Mouse (Mus musculus) adrenal gland (tissue): ENCODE measurements around the gene Sept10.

ENCODE experiments used
- intact Hi-C: fragments of 180-260 bp; cut with DNase I; formaldehyde crosslinking; loops from one replicate; pipeline ENCODE4 v1.15.1; 2025

The Sept10 gene

DNA sequence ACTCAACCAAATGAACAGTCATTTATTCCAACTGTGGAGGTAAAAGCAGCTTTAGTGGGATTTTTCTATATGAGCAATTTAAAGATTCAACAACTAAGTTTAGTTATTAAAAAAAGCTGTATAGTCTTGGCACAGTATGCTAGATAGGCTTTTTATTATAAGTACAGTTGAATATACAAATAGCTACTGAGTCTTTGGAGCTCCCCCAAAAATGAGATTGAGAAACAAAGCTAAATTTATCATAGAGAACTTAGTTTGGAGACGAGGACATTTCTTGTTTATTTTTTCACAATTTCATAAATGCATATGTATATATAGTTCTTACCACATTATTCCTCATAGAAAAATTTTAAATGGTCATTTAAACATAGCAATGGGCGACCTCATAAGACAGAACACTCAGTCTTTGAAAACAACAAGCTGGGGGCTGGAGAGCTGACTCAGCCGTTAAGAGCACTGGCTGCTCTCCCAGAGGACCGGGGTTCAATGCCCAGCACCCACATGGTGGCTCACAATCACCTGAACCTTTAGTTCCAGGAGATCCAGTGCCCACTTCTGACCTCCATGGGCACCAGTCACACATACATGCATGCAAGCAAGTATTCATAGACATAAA lies 7.7 kb upstream of the Sept10 start:
- intact Hi-C loops = no loop called here

DNA sequence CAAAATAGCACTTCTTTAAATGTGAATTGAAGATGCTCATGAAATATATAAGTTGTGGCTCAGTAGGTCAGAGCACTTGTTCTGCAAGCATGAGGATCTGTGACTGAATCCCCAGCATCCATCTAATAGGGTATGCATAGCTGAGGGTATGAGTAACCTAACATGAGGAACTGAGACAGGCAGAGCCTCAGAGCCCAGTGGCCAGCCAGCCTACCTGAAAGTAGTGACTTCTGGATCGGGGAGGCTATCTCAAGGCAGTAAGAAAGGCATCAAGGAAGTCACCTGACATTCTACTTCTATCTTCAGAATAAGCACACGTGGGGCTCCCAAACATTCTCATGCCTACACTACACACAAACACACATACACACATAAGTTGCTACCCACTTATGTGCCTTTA lies 3.5 kb upstream of the Sept10 start:
- intact Hi-C loops = no loop called here

DNA sequence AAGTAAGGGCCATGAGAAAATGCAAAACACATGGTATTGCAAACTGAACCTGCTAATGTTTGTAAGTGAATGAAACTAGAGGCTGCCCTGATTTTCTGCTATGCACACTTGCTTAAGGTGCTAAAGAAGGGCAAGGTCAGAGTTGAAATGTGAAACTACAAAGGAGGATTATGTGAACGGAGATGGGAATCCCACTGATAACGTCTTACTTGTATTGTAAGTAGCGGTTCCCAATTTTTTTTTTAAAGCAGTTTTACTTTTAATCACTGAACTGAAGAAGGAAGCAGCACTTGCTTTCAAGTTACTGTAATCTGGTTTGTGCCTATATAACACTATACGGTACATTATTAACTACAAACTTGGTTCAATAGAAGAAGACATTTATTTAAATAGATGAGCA lies 2.2 kb upstream of the Sept10 start:
- intact Hi-C loops = loop anchor here (5.0 kb wide), 1 partner anchor 68 kb away; no protein-coding TSS in a partner anchor

DNA sequence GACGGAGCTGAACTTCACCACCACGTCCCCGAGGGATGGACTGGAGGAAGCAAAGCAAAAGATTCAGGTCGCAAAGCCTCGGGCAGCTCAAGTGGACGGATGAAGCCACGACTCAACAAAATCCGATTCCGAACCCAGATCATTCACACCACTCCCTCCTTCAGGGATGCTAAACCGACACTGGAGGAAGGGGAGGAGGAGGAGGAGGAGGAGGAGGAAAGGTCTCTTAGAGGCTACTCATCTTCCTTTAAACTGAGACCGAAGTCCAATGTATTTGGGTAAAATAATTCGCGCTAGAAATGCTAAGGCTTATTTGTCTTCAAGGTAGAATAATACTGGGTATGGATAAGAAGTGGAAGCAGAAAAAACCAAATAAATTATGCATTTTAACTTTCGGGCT lies 1.7 kb upstream of the Sept10 start:
- intact Hi-C loops = loop anchor here (5.0 kb wide), 1 partner anchor 69 kb away; no protein-coding TSS in a partner anchor

DNA sequence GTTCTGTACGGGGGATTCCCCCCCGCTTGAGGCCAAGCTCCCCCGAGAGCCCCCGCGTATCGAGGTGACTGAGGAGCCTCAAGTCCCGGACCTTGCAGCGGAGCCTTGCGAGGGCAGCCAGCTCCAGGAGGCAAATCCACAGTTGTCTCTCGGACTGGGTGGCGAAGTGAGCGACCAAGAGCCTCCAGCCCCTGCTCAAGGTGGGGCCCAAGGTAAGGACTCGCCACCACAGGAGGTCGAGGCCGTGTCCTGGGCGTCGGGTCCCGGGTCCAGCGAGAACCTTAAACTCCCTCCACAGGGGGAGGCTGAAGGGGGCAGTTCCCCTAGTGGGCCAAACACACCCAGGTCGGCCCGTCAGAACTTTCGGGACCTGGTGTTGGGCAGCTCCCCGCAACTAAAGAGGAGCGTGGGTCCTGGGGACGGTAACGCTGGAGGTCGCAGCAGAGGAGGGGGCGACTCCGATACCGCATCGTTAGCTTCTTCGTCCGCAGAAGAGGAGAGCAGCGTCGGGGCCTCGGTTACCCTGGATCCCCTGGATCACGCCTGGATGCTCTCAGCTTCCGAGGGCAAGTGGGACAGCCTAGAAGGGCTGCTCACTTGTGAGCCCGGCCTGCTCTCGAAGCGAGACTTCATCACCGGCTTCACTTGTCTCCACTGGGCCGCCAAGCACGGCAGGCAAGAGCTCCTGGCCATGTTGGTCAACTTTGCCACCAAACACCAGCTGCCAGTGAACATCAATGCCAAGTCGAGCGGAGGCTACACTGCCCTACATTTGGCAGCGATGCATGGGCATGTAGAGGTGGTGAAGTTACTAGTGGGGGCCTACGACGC lies 839 bp upstream of the Sept10 start:
- intact Hi-C loops = loop anchor here (5.0 kb wide), 1 partner anchor 70 kb away; no protein-coding TSS in a partner anchor

DNA sequence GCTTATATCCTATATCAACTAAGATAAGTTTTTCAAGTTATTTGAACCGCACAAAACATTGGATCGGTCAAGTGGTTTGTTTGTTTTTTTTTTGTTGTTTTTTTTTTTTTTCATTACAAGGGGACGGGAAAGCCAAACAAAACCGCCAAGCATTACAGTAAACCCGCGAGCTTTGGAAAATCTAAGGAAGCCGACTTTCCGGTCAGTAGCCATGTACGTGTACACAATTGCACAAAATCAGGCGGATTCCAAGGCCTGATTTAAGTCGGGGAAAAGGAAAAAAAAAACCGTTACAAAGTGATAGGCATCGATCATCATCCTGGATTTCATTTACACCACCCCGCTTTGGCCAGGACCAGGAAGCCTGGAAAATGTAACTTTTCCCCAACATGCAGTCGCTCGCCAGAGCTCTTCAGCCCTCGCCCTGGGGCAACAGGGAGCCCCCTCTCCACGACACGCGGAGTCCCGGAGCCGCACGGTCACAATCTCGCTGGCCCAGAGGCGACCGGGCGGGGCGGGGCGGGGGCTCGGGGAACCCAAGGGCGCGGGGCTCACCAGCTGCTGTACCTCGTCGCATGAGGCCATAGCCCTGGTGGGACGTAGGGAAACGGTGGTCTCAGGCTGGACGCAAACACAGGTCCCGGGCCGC lies 699 bp downstream of the Sept10 start:
- intact Hi-C loops = loop anchor here (5.0 kb wide), 1 partner anchor 71 kb away; no protein-coding TSS in a partner anchor

DNA sequence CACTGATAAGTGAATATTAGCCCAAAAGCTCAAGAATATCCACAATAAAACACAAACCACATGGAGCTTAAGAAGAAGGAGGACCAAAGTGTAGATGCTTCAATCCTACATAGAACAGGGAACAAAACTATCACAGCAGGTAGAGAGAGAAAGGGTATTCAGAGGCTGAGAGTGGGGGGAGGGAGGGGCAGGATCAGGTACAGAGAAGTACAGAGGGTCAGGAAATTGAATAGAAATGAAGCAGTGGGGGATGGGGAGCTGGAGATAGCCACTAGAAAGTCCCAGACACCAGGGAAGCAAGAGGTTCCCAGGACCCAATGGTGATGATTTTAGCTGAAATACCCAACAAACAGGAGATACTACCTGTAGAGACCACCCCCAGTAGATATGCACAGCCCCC lies 21.6 kb downstream of the Sept10 start:
- intact Hi-C loops = no loop called here

DNA sequence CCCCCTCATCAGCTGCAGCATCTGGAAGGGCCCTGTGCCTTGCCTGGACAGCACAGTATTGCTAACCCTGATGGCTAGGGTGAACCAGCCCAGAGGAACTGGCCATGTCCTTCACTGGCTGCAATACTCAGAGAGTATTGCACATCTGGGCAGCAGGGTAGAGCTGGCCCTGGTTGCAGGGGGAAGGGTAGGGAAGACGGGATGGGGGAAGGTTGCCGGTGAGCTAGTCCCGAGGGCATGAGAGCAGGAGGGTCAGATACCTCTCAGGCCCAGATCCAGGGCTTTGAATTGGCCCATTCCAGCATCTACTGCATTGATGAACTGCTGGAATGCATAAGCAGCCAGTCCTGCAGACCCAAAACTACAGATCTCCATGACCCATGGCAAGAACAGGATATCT lies 24.9 kb downstream of the Sept10 start:
- intact Hi-C loops = no loop called here

DNA sequence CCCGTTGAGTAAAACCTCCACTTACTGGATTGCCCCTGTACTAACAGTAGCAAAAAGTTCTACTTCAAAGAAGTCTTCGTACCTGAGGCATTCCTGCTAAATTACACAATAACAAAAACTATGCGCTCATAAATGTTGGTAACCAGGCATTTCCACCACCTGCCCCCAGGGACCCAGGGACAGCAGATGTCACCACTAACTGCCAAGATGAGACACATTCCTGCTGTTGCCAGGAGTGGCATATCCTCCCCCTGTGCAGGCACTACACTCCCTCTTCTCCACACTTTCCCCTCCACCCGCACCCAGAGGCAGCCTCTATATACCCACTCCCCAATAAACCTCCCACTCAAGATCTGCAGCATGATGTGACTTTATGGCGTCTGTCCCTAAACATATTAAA lies 26.8 kb downstream of the Sept10 start:
- intact Hi-C loops = no loop called here

DNA sequence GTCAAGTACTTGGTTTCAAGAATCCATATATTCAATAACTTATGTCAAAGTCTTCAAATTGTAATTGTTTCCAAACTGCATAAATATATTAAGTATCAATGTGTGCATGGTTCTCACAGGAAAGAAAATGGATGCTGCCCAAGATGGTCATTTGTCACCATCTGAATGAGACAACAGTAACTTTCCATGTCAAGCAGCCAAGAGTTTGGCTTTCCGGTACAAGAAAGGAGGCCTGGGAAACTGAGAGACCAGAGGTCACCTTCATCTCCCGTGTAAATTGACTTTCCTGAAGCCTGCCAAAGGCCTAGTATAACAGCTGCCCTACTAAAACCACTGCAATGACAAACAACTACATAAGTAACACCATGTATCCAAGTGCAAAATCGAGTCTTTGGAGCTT lies 39.3 kb downstream of the Sept10 start:
- intact Hi-C loops = no loop called here

DNA sequence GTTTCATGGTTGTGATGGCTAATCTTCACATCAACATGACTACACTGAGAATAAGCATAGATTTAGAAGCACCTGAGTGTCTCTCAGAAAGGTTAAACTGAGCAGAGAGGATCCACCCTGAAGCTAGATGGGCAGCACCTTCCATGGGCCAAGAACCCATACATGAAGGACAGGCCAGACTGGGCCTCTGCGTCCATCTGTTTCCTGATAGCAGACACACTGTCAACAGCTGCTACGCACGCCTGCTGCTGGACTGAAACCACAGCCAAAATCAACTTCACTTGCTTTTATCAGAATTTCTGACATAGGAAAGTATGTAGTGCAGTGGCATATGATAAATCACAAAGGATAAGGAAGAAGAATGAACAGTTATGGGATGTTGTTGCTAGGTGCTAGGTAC lies 42.0 kb downstream of the Sept10 start:
- intact Hi-C loops = no loop called here

DNA sequence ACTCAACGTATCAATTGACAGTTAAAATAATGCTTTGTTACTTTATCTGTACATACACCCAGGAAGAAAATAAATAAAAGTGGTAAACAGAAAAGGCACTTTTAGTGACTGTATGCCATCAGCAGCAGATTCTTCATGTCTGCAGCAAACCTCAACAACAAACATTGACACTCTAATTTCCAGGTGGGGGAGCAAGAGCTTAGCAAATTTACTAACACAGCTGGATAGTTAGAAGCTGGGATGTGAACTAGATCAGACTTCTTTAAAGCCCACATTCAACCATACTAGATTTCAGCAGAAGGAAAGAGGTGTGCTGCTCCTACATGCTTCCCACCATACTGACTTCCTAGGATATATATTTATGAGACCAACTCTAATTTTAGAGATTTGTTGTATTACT lies 49.1 kb downstream of the Sept10 start:
- intact Hi-C loops = no loop called here

DNA sequence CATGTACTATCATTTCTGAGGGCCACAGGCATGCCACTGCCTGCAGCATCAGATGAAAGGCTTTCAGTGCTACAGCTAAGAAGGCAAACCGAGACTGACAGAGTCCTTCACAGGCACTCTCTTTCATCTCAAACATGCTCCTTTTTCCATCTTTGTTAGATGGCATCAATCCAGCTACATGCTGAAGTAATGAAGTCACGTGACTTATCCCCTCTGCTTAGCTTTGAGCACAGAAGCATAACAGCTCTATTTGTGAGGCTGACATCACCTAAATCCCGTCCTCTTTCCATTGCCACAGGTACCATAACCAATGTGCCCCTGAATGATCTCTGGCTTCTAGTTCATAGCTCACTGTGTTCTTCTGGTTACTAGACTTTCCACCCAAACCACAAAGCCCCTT lies 50.6 kb downstream of the Sept10 start:
- intact Hi-C loops = no loop called here

DNA sequence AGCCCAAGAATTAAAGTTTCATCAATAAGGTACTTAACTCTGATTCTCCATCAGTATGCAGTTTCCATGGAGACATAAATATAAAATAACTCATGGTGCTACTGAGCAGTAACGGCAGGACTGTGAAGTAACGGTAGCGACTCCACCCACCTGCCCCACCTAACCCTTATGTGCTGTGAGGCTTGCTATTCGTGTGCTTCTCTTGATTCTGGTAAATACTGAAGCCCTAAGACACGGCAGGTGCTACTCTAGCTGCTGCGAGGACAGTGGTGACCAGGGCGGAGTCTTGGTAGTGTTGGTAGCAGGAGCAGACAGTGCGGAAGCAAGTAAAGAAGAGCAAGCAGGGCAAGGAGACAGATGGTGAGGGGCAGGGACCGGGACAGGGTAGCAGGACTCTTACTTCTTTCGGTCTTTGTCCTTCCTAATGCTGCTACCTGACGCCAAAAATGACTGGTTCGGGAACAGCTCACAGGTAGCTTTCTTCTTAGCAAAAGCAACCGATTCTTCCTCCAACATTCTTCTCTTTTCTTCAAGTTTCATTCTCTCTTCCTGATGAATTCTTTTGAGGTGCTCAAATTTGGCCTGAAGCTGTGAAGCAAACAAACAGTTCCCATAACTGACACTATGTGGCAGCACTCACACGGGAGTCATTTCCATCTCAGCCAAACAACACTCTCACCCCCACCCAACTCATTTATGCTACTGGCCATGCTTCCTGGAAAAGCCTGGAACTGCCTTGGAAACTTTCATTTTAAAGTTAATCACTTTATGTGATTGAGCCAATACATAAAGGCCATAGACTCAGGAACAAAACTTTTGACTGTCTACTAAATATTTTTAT lies 55.3 kb downstream of the Sept10 start:
- intact Hi-C loops = loop anchor here (2.0 to 10.0 kb wide), 2 partner anchors 126 to 188 kb away; no protein-coding TSS in a partner anchor

DNA sequence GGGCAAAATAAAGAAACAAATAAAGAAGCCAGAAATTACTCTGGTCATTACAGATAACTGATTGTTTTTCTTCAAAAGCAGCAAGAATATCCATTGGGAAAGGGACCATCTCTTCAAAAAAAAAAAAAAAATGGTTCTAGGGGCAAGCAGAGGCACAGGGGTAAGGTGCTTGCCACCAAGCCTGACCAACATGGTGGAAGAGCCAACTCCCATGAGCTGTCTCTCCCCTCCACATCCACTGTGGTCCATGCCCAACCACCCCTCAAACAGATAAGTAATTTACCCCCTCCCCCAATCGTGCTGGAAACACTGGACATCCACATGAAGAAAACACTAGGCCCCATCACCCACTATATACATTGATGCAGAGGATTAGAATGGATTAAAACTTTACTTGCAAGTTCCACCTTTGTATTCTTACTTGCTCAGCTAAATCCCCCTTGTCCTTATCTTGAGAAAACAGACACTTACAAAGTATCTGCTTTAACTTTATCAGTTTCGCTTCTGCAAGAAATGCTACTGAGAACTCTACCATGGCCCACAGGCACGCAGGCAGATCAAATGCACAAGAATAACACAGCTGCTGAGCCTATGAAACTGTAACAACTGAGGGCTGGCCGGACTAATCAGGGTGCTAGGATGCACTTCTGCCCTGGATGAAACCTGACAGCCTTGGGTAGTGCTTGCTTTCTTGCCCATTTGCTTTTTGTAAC lies 59.3 kb downstream of the Sept10 start:
- intact Hi-C loops = loop anchor here (10.0 kb wide), 1 partner anchor 192 kb away; no protein-coding TSS in a partner anchor

DNA sequence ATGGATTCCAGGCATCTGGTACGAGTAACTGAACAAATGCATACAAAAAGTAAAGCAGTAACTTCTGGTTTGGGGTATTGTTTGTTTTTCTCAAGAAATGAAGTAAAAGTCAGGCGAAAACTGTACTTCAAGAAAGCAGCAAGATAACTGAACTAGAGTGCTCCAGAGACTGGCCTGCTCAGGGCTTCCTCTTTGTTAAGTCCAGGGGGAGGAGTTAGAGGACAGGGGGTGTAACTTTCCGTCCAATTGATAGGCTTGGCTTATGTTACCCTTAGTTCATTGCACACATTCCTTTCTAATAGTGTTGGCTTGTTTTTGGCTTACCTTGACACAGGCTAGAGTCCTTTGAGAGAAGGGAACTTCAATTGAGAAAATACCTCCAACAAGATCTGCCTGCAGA lies 63.0 kb downstream of the Sept10 start:
- intact Hi-C loops = no loop called here

DNA sequence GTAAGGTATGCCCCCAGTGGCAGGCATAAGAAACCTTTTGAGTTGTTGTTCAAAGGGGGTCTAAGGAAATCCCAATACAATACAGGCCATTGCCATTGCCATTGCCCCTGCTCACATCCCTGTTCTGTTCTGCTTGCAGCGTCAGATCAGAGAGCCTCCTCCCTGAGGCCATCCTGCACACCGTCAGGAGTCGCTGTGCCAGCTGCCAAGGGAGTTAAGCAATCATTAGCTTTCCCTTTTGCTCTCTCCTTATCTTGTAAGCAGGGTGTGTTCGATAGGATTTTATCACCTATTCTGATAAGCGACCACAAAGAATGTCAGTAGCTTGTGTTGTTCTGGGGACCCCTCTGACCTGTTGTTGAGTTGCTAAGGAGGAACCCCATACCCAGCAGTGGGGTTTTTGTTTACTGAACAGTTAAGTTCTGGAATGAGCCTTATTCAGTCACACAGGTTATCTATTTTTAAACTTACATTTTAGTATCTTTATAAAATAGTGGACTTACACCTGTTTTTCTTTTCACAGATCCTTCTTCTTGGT lies 69.0 kb downstream of the Sept10 start:
- intact Hi-C loops = no loop called here

DNA sequence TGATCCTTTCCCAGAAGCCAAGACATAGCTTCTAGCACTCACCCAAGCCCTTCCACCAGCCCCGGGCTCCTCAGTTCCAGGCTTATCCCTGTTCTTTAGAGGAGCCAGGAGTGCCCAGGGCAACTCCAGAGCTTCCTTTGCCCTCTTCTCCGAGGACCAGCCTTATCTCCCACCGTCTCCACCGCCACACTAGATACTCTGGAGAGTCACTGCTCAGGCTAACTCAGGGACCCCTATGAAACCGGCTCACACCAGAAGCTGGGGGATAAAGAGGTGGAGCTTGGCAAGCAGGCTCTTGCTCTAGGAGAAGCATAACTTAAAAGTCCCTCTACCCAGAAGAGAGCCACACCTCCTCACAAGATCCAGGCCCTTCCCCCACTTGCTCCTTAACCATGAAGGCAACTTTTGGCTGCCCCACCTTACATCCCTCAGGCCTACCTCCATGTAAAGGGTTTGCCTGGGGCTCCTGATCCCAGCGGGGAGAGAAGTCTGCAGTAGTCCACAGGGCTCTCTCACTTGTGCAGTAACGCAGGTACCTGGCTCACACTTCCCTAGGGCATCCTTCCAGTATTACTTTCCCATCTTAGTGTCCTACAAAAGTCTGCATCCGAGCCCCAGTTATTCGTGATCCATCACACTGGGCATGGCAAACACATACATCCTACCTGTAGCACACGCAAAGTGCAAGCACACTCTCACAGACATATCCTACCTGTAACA lies 70.5 kb downstream of the Sept10 start:
- intact Hi-C loops = no loop called here

DNA sequence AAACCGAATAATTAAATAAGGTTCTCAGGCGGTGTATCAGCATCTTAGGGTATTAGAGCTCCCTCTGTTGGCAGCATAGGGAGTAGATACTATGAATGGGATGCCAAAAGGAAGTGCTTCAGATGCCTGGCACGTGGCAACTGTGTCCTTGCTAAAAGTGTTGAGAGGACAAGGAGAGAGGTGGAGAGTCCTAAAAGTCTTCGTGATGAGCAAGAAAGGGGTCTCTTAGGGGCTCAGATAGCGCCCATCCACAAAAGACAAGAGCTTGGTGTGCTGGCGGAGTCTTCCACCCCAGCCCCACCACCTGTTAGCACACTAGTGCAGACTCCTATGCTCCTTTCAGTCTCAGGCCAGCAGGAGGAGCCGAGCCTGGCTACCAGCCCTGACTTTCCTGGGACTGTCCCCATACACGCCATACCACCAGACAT lies 71.7 kb downstream of the Sept10 start:
- intact Hi-C loops = loop anchor here (1.0 to 5.0 kb wide), 2 partner anchors 41 to 338 kb away; partner anchors contain the start of gene Sh3rf3
